Mouse (Mus musculus) hindbrain, embryonic 15.5 days (tissue): Measurements from ENCODE around the gene Mmp25. TPM values are rescaled to one million over a fixed set of nuclear protein-coding genes. Genes with fewer than 3 reads are reported as not detected.

ENCODE experiments used
- ATAC-seq: fragments of 200-750 bp; cut with Nextera tagmentation; 2 replicates; pipeline ENCODE4 v1.8.0; 2017; ENCODE audit warnings: low read depth, moderate number of reproducible peaks, moderate TSS enrichment; ENCODE audit not compliant: low FRiP score
- H3K27ac ChIP-seq: fragments of 300-500 bp; sonication (generic); replicated peaks from 2 replicates; pipeline ENCODE4 v1.5.1; 2015; ENCODE audit warnings: mild to moderate bottlenecking, inconsistent platforms
- H3K27me3 ChIP-seq: fragments of 300-500 bp; sonication (generic); 2 replicates; pipeline ENCODE4 v1.6.1; 2015; ENCODE audit warnings: control low read depth, inconsistent platforms
- H3K36me3 ChIP-seq: fragments of 300-500 bp; sonication (generic); 2 replicates; pipeline ENCODE4 v1.6.1; 2015; ENCODE audit warnings: control low read depth, inconsistent platforms
- H3K4me1 ChIP-seq: fragments of 300-500 bp; sonication (generic); replicated peaks from 2 replicates; pipeline ENCODE4 v1.6.1; 2015; ENCODE audit warnings: control low read depth, inconsistent platforms
- H3K4me2 ChIP-seq: fragments of 300-500 bp; sonication (generic); 2 replicates; pipeline ENCODE4 v1.6.1; 2015; ENCODE audit warnings: moderate library complexity, mild to moderate bottlenecking, inconsistent platforms
- H3K4me3 ChIP-seq: fragments of 300-500 bp; sonication (generic); 2 replicates; pipeline ENCODE4 v1.5.1; 2015; ENCODE audit warnings: mild to moderate bottlenecking, inconsistent platforms
- H3K9ac ChIP-seq: fragments of 300-500 bp; sonication (generic); 2 replicates; pipeline ENCODE4 v1.6.1; 2015; ENCODE audit warnings: inconsistent platforms
- H3K9me3 ChIP-seq: fragments of 300-500 bp; sonication (generic); 2 replicates; pipeline ENCODE4 v1.6.1; 2016; ENCODE audit warnings: control low read depth, inconsistent platforms
- WGBS: fragments of 180-500 bp; shearing (Covaris S2); methylation state at CpG from one replicate; pipeline ENCODE4 v1.1.7; 2015; 5-methylcytosine and 5-hydroxymethylcytosine counted together
- polyA plus RNA-seq: library from polyadenylated mRNA; unstranded; fragments of >200 nt; fragmentation: Nextera tagmentation; extraction: Ambion mirVana; gene quantifications from 2 replicates; pipeline ENCODE4 v1.2.1, GENCODE M21; 2015

The Mmp25 gene
- polyA plus RNA-seq = 1.7 TPM in 2 replicates

DNA sequence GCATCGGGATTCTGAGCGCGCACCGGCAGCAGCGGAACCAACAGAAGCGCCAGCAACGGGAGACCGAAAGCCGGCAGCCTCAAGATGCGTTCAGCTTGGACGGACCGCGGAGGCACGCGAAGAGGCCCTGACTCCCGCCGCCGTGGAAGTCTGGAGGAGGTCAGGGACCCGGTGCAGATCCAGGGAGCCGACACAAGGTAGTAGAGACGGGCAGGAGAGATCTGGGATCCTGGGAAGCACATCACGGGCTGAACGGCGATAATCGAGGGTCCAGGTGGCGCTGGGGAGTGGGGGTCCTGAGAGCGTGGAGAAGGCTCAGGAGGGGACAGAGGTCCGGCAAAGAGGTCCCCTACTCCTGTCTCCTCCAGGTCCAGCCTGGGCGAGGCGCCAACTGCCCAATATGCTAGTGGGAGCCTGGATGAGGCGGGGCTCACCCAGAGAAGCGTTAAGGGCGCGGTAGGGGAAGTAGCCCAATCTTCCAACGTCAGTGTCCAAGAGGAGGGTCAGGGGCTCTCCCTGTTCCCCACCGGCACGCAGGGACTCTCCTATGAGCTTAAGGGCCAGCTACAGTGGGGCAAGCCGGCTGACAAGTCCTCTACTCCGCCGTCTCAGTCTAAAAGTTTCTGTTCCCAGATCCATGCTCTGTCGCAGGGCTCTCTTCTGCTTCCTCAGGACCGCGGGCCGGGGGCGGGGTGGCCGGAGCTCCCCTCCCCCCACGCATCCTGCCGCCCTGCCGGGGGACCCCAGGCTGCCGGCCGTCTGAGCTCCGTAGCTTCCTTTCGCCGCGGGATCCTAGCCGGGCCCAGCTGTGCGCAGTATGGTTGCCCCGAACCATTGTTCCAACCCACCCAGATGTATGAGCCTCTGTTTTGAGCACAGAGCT lies at the start of gene Mmp25:
Mmp25 (minus strand) TSS at position 665 of the 883 bp plus-strand sequence.
- Histone ChIP-seq H3K4me1 (peaks cover 11% of the 10 kb centered on the region), H3K9me3 (no peaks in the 10 kb centered on the region), H3K4me2 (peak within 1 kb of the TSS; percentile 72), H3K9ac (peak within 1 kb of the TSS; percentile 28), H3K27me3 (peaks cover 33% of the 10 kb centered on the region), H3K27ac (no peak within 1 kb of the TSS), H3K36me3 (no peaks in the 10 kb centered on the region), H3K4me3 (peak within 1 kb of the TSS; percentile 37)
- under 1% methylated on average over 58 of the region's 58 CpGs for WGBS
- ATAC-seq = peak; percentile 30; the same call in 1 of the 2 replicates

DNA sequence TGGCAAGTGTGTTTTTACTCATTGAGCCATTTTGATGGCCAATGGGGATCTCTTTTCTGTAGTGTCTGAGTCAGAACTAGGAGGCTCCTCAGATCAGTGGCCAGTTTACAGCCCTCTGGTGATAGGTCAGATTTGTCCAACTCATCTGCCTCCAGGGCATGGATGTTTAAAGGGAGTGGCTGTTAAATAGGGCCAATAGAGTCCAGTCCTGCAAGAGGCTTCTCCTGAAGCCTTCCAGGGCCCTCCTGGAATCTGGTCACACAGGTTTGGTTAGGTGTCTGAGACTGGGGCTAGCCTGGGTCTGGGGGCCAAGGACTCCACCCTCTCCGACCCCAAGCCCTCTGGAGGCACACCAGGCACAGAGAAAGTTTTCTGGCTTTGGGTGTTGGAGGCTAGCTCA lies 49.4 kb upstream of the Mmp25 start:
- no peak overlapping the region for H3K4me3 ChIP-seq
- H3K9ac ChIP-seq = no peak overlapping the region
- H3K4me1 ChIP-seq = peaks cover 7% of the 10 kb centered on the region
- ATAC-seq = no peak
- H3K27me3 ChIP-seq = peaks cover 24% of the 10 kb centered on the region
- H3K9me3 ChIP-seq = no peaks in the 10 kb centered on the region
- H3K27ac ChIP-seq = no peak overlapping the region
- H3K4me2 ChIP-seq = no peak overlapping the region
- WGBS = 83% methylated on average over 1 of the region's 1 CpGs
- no peaks in the 10 kb centered on the region for H3K36me3 ChIP-seq

DNA sequence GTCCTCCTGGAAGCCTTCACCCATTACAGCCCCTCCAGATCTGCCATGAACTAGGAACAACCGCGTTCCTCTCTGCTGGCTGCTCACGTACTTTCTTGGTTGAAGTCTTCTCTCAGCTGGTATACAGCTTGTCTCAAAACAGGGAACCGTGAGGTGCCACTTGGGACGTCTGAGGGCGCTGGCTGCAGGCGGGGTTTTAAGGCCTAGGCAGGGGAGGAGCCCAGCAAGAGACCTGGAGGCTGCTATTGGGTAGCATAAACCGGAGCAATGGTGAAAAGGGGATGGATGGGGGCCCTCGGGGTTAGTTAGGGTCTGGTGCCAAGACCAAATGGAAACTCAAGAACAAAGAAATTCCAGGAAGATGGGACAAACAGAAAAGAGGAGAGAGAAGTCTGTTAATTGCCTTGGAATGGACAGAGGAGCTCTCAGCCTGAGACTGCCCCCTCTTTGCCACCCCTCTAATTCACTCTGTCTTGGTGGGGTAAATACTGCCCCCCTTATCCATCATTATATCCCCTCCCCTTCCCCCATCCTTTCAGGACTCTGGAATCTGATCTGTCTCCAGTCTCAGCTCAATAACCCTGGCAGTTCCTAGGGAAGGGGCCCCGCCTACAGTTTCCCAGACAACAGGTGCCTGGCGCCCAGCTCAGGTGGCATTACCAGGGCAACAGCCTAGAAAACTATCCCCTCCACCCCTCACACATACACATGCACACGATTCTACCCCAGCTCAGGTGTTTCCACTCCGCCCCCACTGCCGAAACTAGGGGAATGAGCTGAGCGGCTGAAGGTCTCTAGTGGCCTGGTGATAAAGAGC lies 39.0 kb upstream of the Mmp25 start, which contains the start of gene Cldn9:
Cldn9 (minus strand) TSS at position 171 of the 817 bp plus-strand sequence.
- H3K27me3 ChIP-seq = peaks cover 55% of the 10 kb centered on the region
- no peaks in the 10 kb centered on the region for H3K36me3 ChIP-seq
- H3K27ac ChIP-seq = no peak within 1 kb of the TSS
- ATAC-seq = no peak
- H3K4me2 ChIP-seq = no peak within 1 kb of the TSS
- H3K4me3 ChIP-seq = no peak within 1 kb of the TSS
- H3K9me3 ChIP-seq = no peaks in the 10 kb centered on the region
- H3K9ac ChIP-seq = no peak within 1 kb of the TSS
- H3K4me1 ChIP-seq = peaks cover 14% of the 10 kb centered on the region; the same call in 1 of the 2 replicates
- WGBS = 19% methylated on average over 15 of the region's 15 CpGs

DNA sequence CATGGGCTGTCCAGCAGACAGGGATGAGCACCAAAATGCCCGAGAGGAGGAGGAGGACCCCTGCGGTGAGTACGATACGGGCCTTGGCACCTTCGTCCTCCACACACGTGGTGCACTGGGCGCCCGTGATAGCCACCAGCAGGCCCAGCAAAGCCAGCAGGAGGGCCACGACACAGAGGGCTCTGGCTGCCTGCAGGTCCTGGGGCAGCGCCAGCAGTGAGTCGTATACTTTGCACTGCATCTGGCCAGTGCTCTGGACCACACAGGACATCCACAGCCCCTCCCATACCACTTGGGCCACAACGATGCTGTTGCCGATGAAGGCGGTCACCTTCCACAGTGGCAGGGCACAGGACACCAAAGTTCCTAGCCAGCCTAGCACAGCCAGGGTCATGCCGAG lies 38.1 kb upstream of the Mmp25 start:
- H3K4me1 ChIP-seq = peaks cover 14% of the 10 kb centered on the region; the same call in 1 of the 2 replicates
- H3K27ac ChIP-seq = no peak overlapping the region
- H3K4me2 ChIP-seq = no peak overlapping the region
- H3K9ac ChIP-seq = no peak overlapping the region
- H3K9me3 ChIP-seq = no peaks in the 10 kb centered on the region
- peaks cover 63% of the 10 kb centered on the region for H3K27me3 ChIP-seq
- no peaks in the 10 kb centered on the region for H3K36me3 ChIP-seq
- WGBS = 21% methylated on average over 15 of the region's 15 CpGs
- no peak for ATAC-seq
- no peak overlapping the region for H3K4me3 ChIP-seq

DNA sequence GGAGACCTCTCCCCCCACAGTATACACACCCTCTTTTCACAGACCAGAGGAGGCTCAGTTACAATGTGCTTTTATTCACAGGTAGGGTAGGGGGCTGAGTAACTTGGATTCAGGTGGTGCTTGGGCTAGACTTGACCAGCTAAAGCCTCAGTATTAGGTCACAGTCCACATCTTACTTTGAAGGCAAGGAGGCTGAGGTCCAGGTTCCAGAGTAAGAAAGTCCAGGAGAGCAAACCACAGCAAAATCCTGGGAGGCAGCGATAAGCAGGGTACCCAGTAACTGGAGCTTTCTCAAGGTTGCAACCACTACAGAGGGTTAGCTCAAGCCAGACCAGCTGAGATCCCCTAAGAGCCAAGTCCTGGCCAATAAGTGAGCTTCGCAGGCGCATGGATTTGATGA lies 37.5 kb upstream of the Mmp25 start:
- Histone ChIP-seq H3K9me3 (no peaks in the 10 kb centered on the region), H3K36me3 (no peaks in the 10 kb centered on the region), H3K4me3 (no peak overlapping the region), H3K4me1 (peaks cover 17% of the 10 kb centered on the region), H3K9ac (no peak overlapping the region), H3K4me2 (no peak overlapping the region), H3K27me3 (peaks cover 69% of the 10 kb centered on the region), H3K27ac (no peak overlapping the region)
- ATAC-seq = no peak
- WGBS = 66% methylated on average over 3 of the region's 3 CpGs

DNA sequence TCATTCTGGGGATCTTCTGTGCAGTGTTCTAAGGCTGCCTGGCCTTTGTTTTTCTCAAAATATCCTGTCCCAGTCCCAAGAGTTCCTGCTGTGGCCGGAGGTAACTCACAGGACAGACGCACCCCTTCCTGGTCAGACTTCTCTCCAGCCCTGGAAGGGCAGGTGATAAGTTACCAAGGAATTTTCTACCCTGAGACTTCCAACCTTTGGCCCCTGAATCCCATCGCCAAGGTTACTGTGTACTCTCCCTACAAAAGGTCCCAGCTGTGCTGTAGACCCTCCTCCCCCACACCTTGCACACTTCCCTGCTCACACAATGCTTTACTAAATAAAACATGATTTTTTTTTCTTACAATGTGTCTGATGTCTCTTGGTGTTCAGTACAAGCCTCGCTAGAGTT lies 37.0 kb upstream of the Mmp25 start:
- Histone ChIP-seq H3K4me3 (no peak overlapping the region), H3K9me3 (no peaks in the 10 kb centered on the region), H3K9ac (no peak overlapping the region), H3K27me3 (peaks cover 71% of the 10 kb centered on the region), H3K27ac (no peak overlapping the region), H3K36me3 (no peaks in the 10 kb centered on the region), H3K4me1 (peaks cover 21% of the 10 kb centered on the region), H3K4me2 (no peak overlapping the region)
- ATAC-seq = no peak
- 67% methylated on average over 4 of the region's 4 CpGs for WGBS

DNA sequence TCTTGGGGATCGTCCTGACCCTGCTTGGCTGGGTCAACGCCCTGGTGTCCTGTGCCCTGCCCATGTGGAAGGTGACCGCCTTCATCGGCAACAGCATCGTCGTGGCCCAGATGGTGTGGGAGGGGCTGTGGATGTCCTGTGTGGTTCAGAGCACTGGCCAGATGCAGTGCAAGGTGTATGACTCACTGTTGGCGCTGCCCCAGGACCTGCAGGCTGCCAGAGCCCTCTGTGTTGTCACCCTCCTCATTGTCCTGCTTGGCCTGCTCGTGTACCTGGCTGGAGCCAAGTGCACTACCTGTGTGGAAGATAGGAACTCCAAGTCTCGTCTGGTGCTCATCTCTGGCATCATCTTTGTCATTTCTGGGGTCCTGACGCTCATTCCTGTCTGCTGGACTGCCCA lies 36.0 kb upstream of the Mmp25 start:
- peaks cover 77% of the 10 kb centered on the region for H3K27me3 ChIP-seq
- H3K9me3 ChIP-seq = no peaks in the 10 kb centered on the region
- no peak overlapping the region for H3K9ac ChIP-seq
- no peak overlapping the region for H3K4me3 ChIP-seq
- no peak overlapping the region for H3K27ac ChIP-seq
- 78% methylated on average over 10 of the region's 10 CpGs for WGBS
- H3K4me1 ChIP-seq = peaks cover 31% of the 10 kb centered on the region
- H3K4me2 ChIP-seq = no peak overlapping the region
- H3K36me3 ChIP-seq = no peaks in the 10 kb centered on the region
- no peak for ATAC-seq

DNA sequence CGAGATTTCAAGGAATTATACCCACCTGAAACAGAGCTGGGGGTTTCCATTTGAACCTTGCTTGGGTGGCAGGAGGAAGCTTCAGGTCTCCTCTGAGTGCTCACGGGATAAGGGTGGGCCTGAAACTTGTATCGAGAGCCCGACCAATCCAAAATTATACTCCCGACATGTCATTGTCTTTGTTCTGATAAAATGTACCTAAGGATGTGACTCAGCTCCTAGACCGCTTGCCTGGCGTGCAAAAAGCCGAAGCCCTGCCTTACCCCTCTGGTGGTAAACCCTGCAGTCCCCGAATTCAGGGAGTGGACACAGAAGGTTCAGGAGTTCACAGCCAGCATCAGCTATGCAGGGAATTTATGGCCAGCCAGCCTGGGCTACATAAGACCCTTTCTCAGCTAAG lies 35.3 kb upstream of the Mmp25 start:
- no peak for ATAC-seq
- Histone ChIP-seq H3K27ac (no peak overlapping the region), H3K27me3 (peaks cover 85% of the 10 kb centered on the region), H3K36me3 (no peaks in the 10 kb centered on the region), H3K4me1 (peaks cover 38% of the 10 kb centered on the region), H3K9ac (no peak overlapping the region), H3K4me3 (no peak overlapping the region), H3K4me2 (no peak overlapping the region), H3K9me3 (no peaks in the 10 kb centered on the region)
- 78% methylated on average over 9 of the region's 9 CpGs for WGBS

DNA sequence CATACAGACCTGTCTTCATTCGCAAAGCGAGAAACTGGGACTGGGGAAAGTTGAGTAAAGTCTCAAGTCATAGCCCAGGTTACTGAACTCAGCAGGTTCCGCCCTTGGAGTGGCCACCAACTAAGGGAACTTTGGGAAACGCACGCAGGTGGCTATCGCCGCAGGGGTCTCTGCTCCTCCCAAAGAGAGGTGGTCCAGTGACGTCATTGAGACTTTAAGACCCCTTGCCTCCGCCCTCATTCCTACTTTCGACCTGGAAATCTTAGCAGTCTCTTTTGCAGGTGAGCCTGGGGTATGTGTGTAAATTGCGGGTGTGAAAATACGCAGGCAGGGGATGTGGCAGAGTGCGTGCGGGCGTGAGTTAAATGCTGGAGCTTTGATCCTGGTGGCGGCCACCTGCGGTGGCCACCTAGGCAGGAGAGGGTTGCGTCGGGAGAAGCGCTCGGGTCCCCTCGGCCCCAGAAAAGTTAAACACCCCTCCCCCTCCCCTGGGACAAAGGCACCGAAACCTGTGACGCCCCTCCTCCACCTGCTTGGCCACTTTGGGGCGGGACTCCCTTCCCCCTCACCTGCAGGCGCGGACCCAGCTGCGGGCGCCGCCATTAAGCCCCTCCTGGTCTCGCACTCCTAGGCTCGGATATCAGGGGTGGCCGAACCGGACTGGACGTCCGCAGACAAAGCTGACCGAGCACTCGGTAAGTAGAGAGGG lies 34.2 kb upstream of the Mmp25 start, which contains the start of gene Cldn6:
Cldn6 (plus strand) TSS at position 123 of the 709 bp plus-strand sequence.
- Histone ChIP-seq H3K4me1 (peaks cover 46% of the 10 kb centered on the region), H3K9me3 (no peaks in the 10 kb centered on the region), H3K36me3 (no peaks in the 10 kb centered on the region), H3K4me2 (peak within 1 kb of the TSS; percentile 42), H3K4me3 (peak within 1 kb of the TSS; percentile 21; the same call in 1 of the 2 replicates), H3K27me3 (peaks cover 84% of the 10 kb centered on the region), H3K27ac (no peak within 1 kb of the TSS), H3K9ac (no peak within 1 kb of the TSS)
- no peak for ATAC-seq
- 3% methylated on average over 37 of the region's 38 CpGs for WGBS

DNA sequence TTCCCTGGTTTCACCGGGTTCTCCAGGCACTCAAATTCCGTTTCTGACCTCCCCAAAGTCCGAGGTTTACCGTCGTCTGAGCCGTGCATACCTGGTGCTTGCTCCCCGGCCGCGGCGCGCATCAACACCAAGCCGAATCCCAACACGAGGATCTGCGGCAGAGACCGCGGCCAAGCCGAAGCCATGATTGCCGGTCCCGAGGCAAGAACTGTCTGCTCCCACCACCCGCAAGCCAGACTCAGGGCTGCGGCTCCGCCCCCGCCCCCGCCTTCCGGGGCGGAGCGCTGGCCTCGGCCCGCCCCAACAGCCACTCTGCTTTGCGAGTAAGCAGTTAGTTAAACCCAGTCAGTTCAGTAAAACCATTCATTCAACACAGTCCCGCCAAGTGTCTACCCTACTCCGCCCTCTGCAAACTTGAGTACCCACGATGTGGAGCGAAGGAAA lies 32.2 kb upstream of the Mmp25 start, which contains the start of gene Tnfrsf12a:
Tnfrsf12a (minus strand) TSS at position 233 of the 444 bp plus-strand sequence.
- Histone ChIP-seq H3K27me3 (peaks cover 65% of the 10 kb centered on the region), H3K4me3 (peak within 1 kb of the TSS; percentile 48), H3K9me3 (no peaks in the 10 kb centered on the region), H3K27ac (no peak within 1 kb of the TSS), H3K9ac (peak within 1 kb of the TSS; percentile 50), H3K36me3 (no peaks in the 10 kb centered on the region), H3K4me1 (peaks cover 52% of the 10 kb centered on the region), H3K4me2 (peak within 1 kb of the TSS; percentile 94)
- under 1% methylated on average over 34 of the region's 34 CpGs for WGBS
- peak; percentile 15; the same call in 1 of the 2 replicates for ATAC-seq

DNA sequence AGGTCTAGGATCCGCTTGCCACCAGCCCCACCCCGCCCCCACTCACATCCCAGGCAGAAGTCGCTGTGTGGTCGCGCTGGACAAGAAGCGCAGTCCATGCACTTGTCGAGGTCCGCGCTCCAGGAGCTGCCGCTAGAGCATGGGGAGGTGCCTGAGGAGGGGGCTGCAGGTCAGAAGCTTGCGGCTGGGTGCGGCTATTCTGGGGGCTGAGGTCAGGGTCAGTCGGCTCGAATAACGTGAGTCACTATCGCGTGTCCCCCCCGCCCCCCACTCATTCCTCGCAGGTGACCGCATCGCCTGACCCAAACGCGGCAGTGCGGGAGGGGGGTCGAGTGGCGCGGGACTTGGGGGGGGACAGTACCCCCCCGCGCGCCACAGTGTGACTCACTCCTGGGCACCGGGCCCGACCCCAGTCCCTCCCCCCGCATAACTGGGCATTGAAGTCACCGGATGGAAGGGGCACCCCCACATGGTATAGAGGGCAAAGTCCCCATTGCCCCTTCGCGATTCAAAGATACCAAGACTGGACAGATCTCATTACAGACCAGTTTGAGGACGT lies 31.5 kb upstream of the Mmp25 start:
- Histone ChIP-seq H3K9ac (peak overlapping the region; percentile 50), H3K4me3 (peak overlapping the region; percentile 48), H3K36me3 (no peaks in the 10 kb centered on the region), H3K27me3 (peaks cover 59% of the 10 kb centered on the region), H3K27ac (no peak overlapping the region), H3K4me2 (peak overlapping the region; percentile 94), H3K9me3 (no peaks in the 10 kb centered on the region), H3K4me1 (peaks cover 57% of the 10 kb centered on the region)
- ATAC-seq = no peak
- WGBS = under 1% methylated on average over 37 of the region's 37 CpGs
